Mouse (Mus musculus) heart, postnatal 0 days (tissue): ENCODE results near the gene Rbm28.

ENCODE experiments used
- CTCF ChIP-seq: IDR thresholded peaks from 2 replicates; pipeline ENCODE4 v1.5.1; 2016; ENCODE audit warnings: antibody characterized with exemption, control low read depth, low read depth
- EP300 ChIP-seq: IDR thresholded peaks from 2 replicates; pipeline ENCODE4 v1.6.1; 2016; ENCODE audit warnings: antibody characterized with exemption, low read depth

GRCm38 (mm10) chr6:29203096-29203495 is 38.3 kb upstream of the Rbm28 start:
- TF ChIP-seq EP300 = no peak
- no peak for TF ChIP-seq CTCF
